ENCODE assay signal across 19 mouse cellular contexts in genomic region chr2:84264485-84264884, GRCm38 (mm10).
"Had no signal": no experiment of that assay in that cellular context is flagged by ENCODE, and none has a peak within 500 bp of the region (broad histone marks: within the 10 kb centered on the region; RNA-seq: fewer than 3 reads in every experiment).

No protein-coding gene starts in this region.

- DNase-seq: lung, adult 18-20 months; lung, embryonic 14.5 days; lung, postnatal 10 days; lung, postnatal 4 days; midbrain, embryonic 14.5 days; retina, postnatal 1 day; right cerebral cortex, adult 18-20 months; right cerebral cortex, postnatal 25 days; right cerebral cortex, postnatal 4 days; spleen, adult 18-20 months; thymus, adult 18-20 months; thymus, postnatal 14 days; thymus, postnatal 36 days had no signal

- H3K4me2 ChIP-seq: lung, embryonic 14.5 days; midbrain, embryonic 12.5 days; neural tube, embryonic 13.5 days; neural tube, embryonic 15.5 days had no signal

- H3K36me3 ChIP-seq: midbrain, embryonic 10.5 days; midbrain, embryonic 12.5 days; neural tube, embryonic 13.5 days; neural tube, embryonic 15.5 days had no signal

- H3K27me3 ChIP-seq: midbrain, embryonic 12.5 days; neural tube, embryonic 13.5 days; neural tube, embryonic 15.5 days had no signal

- H3K27ac ChIP-seq: midbrain, embryonic 10.5 days; midbrain, embryonic 12.5 days; neural tube, embryonic 13.5 days; neural tube, embryonic 15.5 days had no signal

- ATAC-seq: midbrain, embryonic 16.5 days had no signal

- H3K4me1 ChIP-seq: midbrain, embryonic 10.5 days; midbrain, embryonic 12.5 days; neural tube, embryonic 15.5 days had no signal

- H3K9me3 ChIP-seq: midbrain, embryonic 10.5 days; midbrain, embryonic 12.5 days; neural tube, embryonic 13.5 days; neural tube, embryonic 15.5 days had no signal

- H3K4me3 ChIP-seq: midbrain, embryonic 10.5 days; midbrain, embryonic 12.5 days; myocyte; neural tube, embryonic 13.5 days; neural tube, embryonic 15.5 days had no signal

- H3K9ac ChIP-seq: lung, embryonic 14.5 days; midbrain, embryonic 12.5 days; neural tube, embryonic 13.5 days; neural tube, embryonic 15.5 days had no signal
